Mouse (Mus musculus): Measurements from ENCODE around the gene Zdhhc22. TPM values are rescaled to one million over a fixed set of nuclear protein-coding genes. Genes with fewer than 3 reads are reported as not detected.

Gene Zdhhc22
- polyA plus RNA-seq, 1 experiment from 2014 or later: 0.43 TPM

Small RNA genes lying within 50 kb of the gene (microRNA-seq; reads per million reads assigned to microRNA genes)
- not detected for gene Gm25847

Other genes starting within 250 kb of the Zdhhc22 start
- gene Irf2bpl, start 105.6 kb downstream of the Zdhhc22 start, polyA plus RNA-seq (2015; fragmentation: Nextera tagmentation; extraction: Ambion mirVana): 10.1 and 11.7 TPM in 2 replicates
- 17.8 and 18.1 TPM in 2 replicates for gene Cipc, start 43.4 kb downstream of the Zdhhc22 start, polyA plus RNA-seq (2015; fragmentation: Nextera tagmentation; extraction: Ambion mirVana)
- 1.2 and 2.1 TPM in 2 replicates for gene Tmem63c, start 30.9 kb upstream of the Zdhhc22 start, polyA plus RNA-seq (2015; fragmentation: Nextera tagmentation; extraction: Ambion mirVana)
- gene Ngb, start 112.1 kb upstream of the Zdhhc22 start, polyA plus RNA-seq (2015; fragmentation: Nextera tagmentation; extraction: Ambion mirVana): 3.0 and 4.0 TPM in 2 replicates
- 40.4 and 40.6 TPM in 2 replicates for gene Gstz1, start 156.7 kb upstream of the Zdhhc22 start, polyA plus RNA-seq (2015; fragmentation: Nextera tagmentation; extraction: Ambion mirVana)
- gene Pomt2, start 157.5 kb upstream of the Zdhhc22 start, polyA plus RNA-seq (2015; fragmentation: Nextera tagmentation; extraction: Ambion mirVana): 13.7 and 15.9 TPM in 2 replicates
- 1.5 and 2.3 TPM in 2 replicates for gene Samd15, start 209.3 kb upstream of the Zdhhc22 start, polyA plus RNA-seq (2015; fragmentation: Nextera tagmentation; extraction: Ambion mirVana)
- gene Tmed8, start 210.0 kb upstream of the Zdhhc22 start, polyA plus RNA-seq (2015; fragmentation: Nextera tagmentation; extraction: Ambion mirVana): 2.3 and 2.8 TPM in 2 replicates
- 0.35 and 0.43 TPM in 2 replicates for gene Noxred1, start 248.3 kb upstream of the Zdhhc22 start, polyA plus RNA-seq (2015; fragmentation: Nextera tagmentation; extraction: Ambion mirVana)